Mouse (Mus musculus) CH12.LX (cell line): Measurements from ENCODE around the gene Traf2. TPM values are rescaled to one million over a fixed set of nuclear protein-coding genes. Genes with fewer than 3 reads are reported as not detected.
A peak's percentile ranks its signal among the peaks of the same experiment; 100 is the strongest.

Source experiments
- DNase-seq: peaks from one replicate; pipeline ENCODE4 v3.0.0-alpha.2; 2013; ENCODE audit errors: extremely low read depth
- H3K27ac ChIP-seq: 2 replicates; pipeline ENCODE4 v1.5.1; 2012; ENCODE audit warnings: low read depth, mild to moderate bottlenecking, control low read depth, moderate library complexity; ENCODE audit not compliant: insufficient read depth
- H3K27me3 ChIP-seq: replicated peaks from 2 replicates; pipeline ENCODE3; 2012; ENCODE audit warnings: inconsistent platforms
- H3K36me3 ChIP-seq, 2 experiments: replicated peaks in 1 of 2; 2 replicates each; pipeline versions ENCODE3 to v1.6.1; 2012; ENCODE audit warnings: inconsistent platforms in 1 of 2, low read length in 1 of 2, mild to moderate bottlenecking in 1 of 2, mixed read lengths in 1 of 2, moderate library complexity in 1 of 2; ENCODE audit not compliant: control insufficient read depth in 1 of 2, insufficient read depth in 1 of 2
- H3K4me1 ChIP-seq, 2 experiments: 2 replicates each; pipeline ENCODE4 v1.6.1; 2012; ENCODE audit warnings: inconsistent platforms in 1 of 2, moderate library complexity in 1 of 2; ENCODE audit not compliant: insufficient read depth in 2 of 2, control insufficient read depth in 1 of 2
- H3K4me2 ChIP-seq: 2 replicates; pipeline ENCODE4 v1.6.1; 2012; ENCODE audit warnings: low read depth, mild to moderate bottlenecking, control low read depth; ENCODE audit not compliant: poor library complexity, insufficient read depth, severe bottlenecking
- H3K4me3 ChIP-seq, 3 experiments: fragments of 150-350 bp in 1 of 3; sonication (generic) in 1 of 3; replicated peaks in 1 of 3; 2 replicates each; pipeline versions ENCODE3 to v1.5.1; 2011 to 2012; ENCODE audit warnings: low read depth in 2 of 3, low read length in 2 of 3, mild to moderate bottlenecking in 2 of 3, moderate library complexity in 2 of 3, control low read depth in 1 of 3, improper control_type of control experiment in 1 of 3, inconsistent platforms in 1 of 3, mixed read lengths in 1 of 3; ENCODE audit not compliant: poor library complexity in 1 of 3
- H3K79me2 ChIP-seq: replicated peaks from 2 replicates; pipeline ENCODE4 v1.6.1; 2012; ENCODE audit warnings: mild to moderate bottlenecking, moderate library complexity; ENCODE audit not compliant: control insufficient read depth, poor library complexity, insufficient read depth, severe bottlenecking; ENCODE audit errors: extremely low read depth
- H3K9ac ChIP-seq: 2 replicates; pipeline ENCODE4 v1.6.1; 2012; ENCODE audit warnings: low read depth, mild to moderate bottlenecking, control low read depth, moderate library complexity; ENCODE audit not compliant: insufficient read depth
- H3K9me3 ChIP-seq: replicated peaks from 2 replicates; pipeline ENCODE3; 2012; ENCODE audit warnings: low read length, inconsistent platforms, mixed read lengths
- BHLHE40 ChIP-seq: IDR thresholded peaks from 2 replicates; pipeline ENCODE4 v1.6.1; 2011; ENCODE audit warnings: mild to moderate bottlenecking, low read depth, low read length, improper control_type of control experiment
- CHD1 ChIP-seq: IDR thresholded peaks from 2 replicates; pipeline ENCODE4 v1.6.1; 2012; ENCODE audit warnings: low read depth, low read length, improper control_type of control experiment, inconsistent platforms
- E2F4 ChIP-seq: IDR thresholded peaks from 2 replicates; pipeline ENCODE4 v1.6.1; 2011; ENCODE audit warnings: low read depth, low read length, improper control_type of control experiment; ENCODE audit not compliant: insufficient replicate concordance
- ELF1 ChIP-seq: IDR thresholded peaks from 2 replicates; pipeline ENCODE4 v1.6.1; 2014; ENCODE audit warnings: low read depth, mild to moderate bottlenecking, inconsistent platforms, low read length, improper control_type of control experiment
- EP300 ChIP-seq: IDR thresholded peaks from 2 replicates; pipeline ENCODE4 v1.6.1; 2011; ENCODE audit warnings: low read length, improper control_type of control experiment
- GABPA ChIP-seq: IDR thresholded peaks from 2 replicates; pipeline ENCODE4 v1.6.1; 2012; ENCODE audit warnings: low read depth, low read length, improper control_type of control experiment, inconsistent platforms; ENCODE audit not compliant: insufficient replicate concordance
- HCFC1 ChIP-seq: IDR thresholded peaks from 2 replicates; pipeline ENCODE4 v1.6.1; 2012; ENCODE audit warnings: low read depth, mild to moderate bottlenecking, inconsistent platforms, low read length, improper control_type of control experiment
- KAT2A ChIP-seq: IDR thresholded peaks from 2 replicates; pipeline ENCODE4 v1.6.1; 2012; ENCODE audit warnings: low read length, improper control_type of control experiment, inconsistent platforms; ENCODE audit not compliant: insufficient replicate concordance
- MAFK ChIP-seq: IDR thresholded peaks from 2 replicates; pipeline ENCODE4 v1.6.1; 2011; ENCODE audit warnings: low read length, improper control_type of control experiment; ENCODE audit not compliant: insufficient replicate concordance
- MAZ ChIP-seq: IDR thresholded peaks from 2 replicates; pipeline ENCODE4 v1.6.1; 2012; ENCODE audit warnings: low read depth, mild to moderate bottlenecking, inconsistent platforms, low read length, improper control_type of control experiment, moderate library complexity
- MXI1 ChIP-seq: IDR thresholded peaks from 2 replicates; pipeline ENCODE4 v1.6.1; 2011; ENCODE audit warnings: mild to moderate bottlenecking, low read depth, low read length, improper control_type of control experiment
- NELFE ChIP-seq: IDR thresholded peaks from 2 replicates; pipeline ENCODE4 v1.6.1; 2011; ENCODE audit warnings: low read depth, low read length, improper control_type of control experiment
- PAX5 ChIP-seq: IDR thresholded peaks from 2 replicates; pipeline ENCODE4 v1.6.1; 2012; ENCODE audit warnings: low read length, inconsistent platforms, mixed read lengths
- POLR2AphosphoS2 ChIP-seq: IDR thresholded peaks from 2 replicates; pipeline ENCODE4 v1.6.1; 2011; ENCODE audit warnings: low read depth, low read length, improper control_type of control experiment
- RAD21 ChIP-seq: IDR thresholded peaks from 2 replicates; pipeline ENCODE4 v1.6.1; 2011; ENCODE audit warnings: low read depth, mild to moderate bottlenecking, low read length, improper control_type of control experiment, moderate library complexity
- RCOR1 ChIP-seq: conservative IDR thresholded peaks from 2 replicates; pipeline ENCODE4 v1.6.1; 2012; ENCODE audit warnings: low read depth, mild to moderate bottlenecking, inconsistent platforms, low read length, improper control_type of control experiment
- SIN3A ChIP-seq: IDR thresholded peaks from 2 replicates; pipeline ENCODE4 v1.6.1; 2012; ENCODE audit warnings: low read length, improper control_type of control experiment, inconsistent platforms
- SMC3 ChIP-seq: IDR thresholded peaks from 2 replicates; pipeline ENCODE4 v1.6.1; 2011; ENCODE audit warnings: low read depth, low read length, improper control_type of control experiment
- UBTF ChIP-seq: IDR thresholded peaks from 2 replicates; pipeline ENCODE4 v1.6.1; 2012; ENCODE audit warnings: low read depth, mild to moderate bottlenecking, inconsistent platforms, low read length, improper control_type of control experiment, moderate library complexity
- ZC3H11A ChIP-seq: IDR thresholded peaks from 2 replicates; pipeline ENCODE4 v1.6.1; 2012; ENCODE audit warnings: low read depth, mild to moderate bottlenecking, inconsistent platforms, low read length, improper control_type of control experiment
- ZNF384 ChIP-seq: IDR thresholded peaks from 2 replicates; pipeline ENCODE4 v1.6.1; 2012; ENCODE audit warnings: low read depth, low read length, improper control_type of control experiment, inconsistent platforms
- dilution Hi-C: fragments of 300-500 bp; cut with MboI; formaldehyde crosslinking; loops from 2 replicates; pipeline ENCODE4 v1.14.3; 2020; ENCODE audit warnings: low sequenced_read_pairs; ENCODE audit not compliant: extremely low pct_unique_long_range_greater_than_20kb, extremely low pct_ligation_motif_present
- in situ Hi-C: fragments of 300-500 bp; cut with MboI; formaldehyde crosslinking; loops from 3 replicates; pipeline ENCODE4 v1.14.3; 2019; ENCODE audit warnings: low sequenced_read_pairs, low pct_ligation_motif_present, low pct_unique_long_range_greater_than_20kb, mixed read lengths
- polyA plus RNA-seq: library from polyadenylated mRNA; unstranded; fragments of >175 nt; gene quantifications from 2 replicates; pipeline ENCODE4 v1.2.1, GENCODE M21; 2012; ENCODE audit warnings: low read depth; ENCODE audit not compliant: insufficient read length
- total RNA-seq, 2 experiments: library from RNA; depleted of rRNA; stranded (reverse); fragments of 300-350 nt in 1 of 2; fragments of >200 nt in 1 of 2; gene quantifications; 2 replicates each; pipeline ENCODE4 v1.2.3; 2012 to 2014

The Traf2 gene
- total and polyA plus RNA-seq, 3 experiments, result 17.9 to 26.4 (median 25.1) TPM

- peaks cover 29% of the 10 kb centered on the region for H3K79me2 ChIP-seq
- peak overlapping the region; percentile 95; the same call in 1 of the 2 replicates for H3K27ac ChIP-seq
- in situ Hi-C loops (no loop called here), dilution Hi-C loops (no loop called here)
- H3K36me3 ChIP-seq, result peaks cover 61 to 79% of the 10 kb centered on the region in 2 experiments
- H3K9me3 ChIP-seq, result no peaks in the 10 kb centered on the region
- TF ChIP-seq NELFE (0 out of 2 replicates have a peak, but pooled peaks have one; percentile 1), UBTF (no peak)
- TF ChIP-seq, all 38 proteins: peak for 1
- H3K27me3 ChIP-seq, result no peaks in the 10 kb centered on the region
- peaks cover 20 to 59% of the 10 kb centered on the region in 2 experiments for H3K4me1 ChIP-seq
- no peak for DNase-seq
- H3K9ac ChIP-seq, result peak overlapping the region; percentile 45; the same call in 1 of the 2 replicates
- peak overlapping the region; percentile 41 for H3K4me2 ChIP-seq
- H3K4me3 ChIP-seq, result no peak overlapping the region
Observed at GRCm38 (mm10) chr2:25533707-25534106, 13.0 kb downstream of the Traf2 start.

- no peaks in the 10 kb centered on the region for H3K27me3 ChIP-seq
- H3K36me3 ChIP-seq, result peaks cover 91 to 97% of the 10 kb centered on the region in 2 experiments
- H3K9me3 ChIP-seq, result no peaks in the 10 kb centered on the region
- H3K27ac ChIP-seq, result no peak overlapping the region
- H3K4me2 ChIP-seq, result no peak overlapping the region
- H3K79me2 ChIP-seq, result peaks cover 2% of the 10 kb centered on the region; the same call in 1 of the 2 replicates
- in situ Hi-C loops (no loop called here), dilution Hi-C loops (no loop called here)
- DNase-seq, result no peak
- H3K4me1 ChIP-seq, result peaks cover 0 to 8% of the 10 kb centered on the region in 2 experiments; a peak in 1 of 4 replicates
- no peak for TF ChIP-seq SIN3A
- TF ChIP-seq HCFC1, result no peak
- no peak for TF ChIP-seq BHLHE40
- no peak for TF ChIP-seq MAFK
- no peak for TF ChIP-seq KAT2A
- TF ChIP-seq MAZ, result no peak
- TF ChIP-seq E2F4, result no peak
- no peak for TF ChIP-seq ZC3H11A
- TF ChIP-seq EP300, result no peak
- no peak for TF ChIP-seq POLR2AphosphoS2
- no peak for TF ChIP-seq SMC3
- no peak for TF ChIP-seq GABPA
- TF ChIP-seq RAD21, result no peak
- no peak for TF ChIP-seq MXI1
- TF ChIP-seq ZNF384, result no peak
- TF ChIP-seq ELF1, result no peak
- TF ChIP-seq PAX5, result no peak
- no peak for TF ChIP-seq RCOR1
- no peak for TF ChIP-seq UBTF
- no peak for TF ChIP-seq CHD1
- no peak overlapping the region for H3K4me3 ChIP-seq
- no peak overlapping the region for H3K9ac ChIP-seq
Observed at GRCm38 (mm10) chr2:25526510-25527302, 20.0 kb downstream of the Traf2 start.
